Mouse (Mus musculus) urinary bladder, postnatal 36 days (tissue): Measurements from ENCODE around the gene Ccdc33.

Source experiments
- DNase-seq, 2 experiments: peaks; one replicate each; pipeline ENCODE4 v3.0.0; 2022; ENCODE audit warnings: low spot score in 2 of 2, mixed read lengths in 1 of 2

The Ccdc33 gene

DNA sequence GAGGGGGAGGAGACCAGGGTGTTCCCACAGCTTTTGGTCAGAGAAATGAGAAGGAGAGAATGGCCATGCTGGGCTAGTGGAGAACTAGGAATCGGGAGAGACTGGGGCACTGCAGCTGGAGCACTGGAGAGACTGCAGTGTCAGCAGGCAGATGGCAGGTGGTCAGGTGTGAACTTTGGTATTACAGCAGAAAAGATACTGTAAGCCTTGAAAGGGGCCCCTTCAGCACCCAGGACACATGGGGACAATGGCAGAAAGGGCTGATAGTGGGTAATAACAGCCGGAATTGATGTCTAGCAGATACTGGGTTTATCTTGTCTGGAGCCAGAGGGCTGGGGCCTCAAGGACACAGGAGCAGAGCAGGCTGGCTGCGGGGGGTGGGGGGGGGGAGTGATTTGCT, 139.8 kb downstream of the Ccdc33 start:
- no peak for DNase-seq
